Mouse (Mus musculus): ENCODE results near the gene Wfdc9. TPM values are rescaled to one million over a fixed set of nuclear protein-coding genes. Genes with fewer than 3 reads are reported as not detected.

Gene Wfdc9
- not detected in 2 replicates for polyA plus RNA-seq (2012; rRNA removed)

DNA sequence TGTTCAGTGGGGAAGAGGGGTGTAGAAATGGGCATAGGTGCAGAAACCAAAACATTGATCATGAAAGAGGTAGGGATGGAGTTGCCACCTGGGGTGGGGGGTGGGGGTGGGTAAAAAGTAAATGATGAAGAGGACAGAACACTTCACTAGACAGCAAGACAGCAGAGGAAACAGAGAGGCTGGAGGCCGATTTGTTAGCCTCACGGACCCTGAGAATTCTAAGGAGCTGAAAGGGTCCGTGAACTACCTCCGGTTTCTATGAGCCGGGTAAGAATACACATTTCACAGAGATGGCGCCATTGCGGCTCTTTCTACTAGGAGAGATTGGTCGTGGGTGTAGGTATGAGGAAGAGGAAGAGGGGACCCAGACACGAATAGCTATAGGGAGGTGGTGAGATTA lies at the start of gene Wfdc9:
Gene Wfdc9, minus strand, starts transcription at position 101 of the 400 bp plus-strand sequence.
- Histone ChIP-seq H3K27me3 (ENCODE audit: control insufficient read depth, insufficient read depth, low read length) (no peaks in the 10 kb centered on the region), H3K36me3 (ENCODE audit: control insufficient read depth, insufficient read depth, low read length) (no peaks in the 10 kb centered on the region), H3K27ac (ENCODE audit: insufficient read depth, low read depth, low read length) (no peak within 1 kb of the TSS), H3K4me1 (ENCODE audit: control insufficient read depth, insufficient read depth, insufficient read length, low read length) (no peaks in the 10 kb centered on the region), H3K4me3 (ENCODE audit: low read depth, low read length) (no peak within 1 kb of the TSS)
- 66% methylated on average over 9 of the region's 9 CpGs for WGBS
- TF ChIP-seq POLR2A (IDR thresholded peaks at IDR 0.05; ENCODE audit: low read depth, low read length), result no peak
- no peak for TF ChIP-seq CTCF (IDR thresholded peaks at IDR 0.05; ENCODE audit: extremely low read depth, insufficient read length, insufficient replicate concordance, low read depth, low read length)

DNA sequence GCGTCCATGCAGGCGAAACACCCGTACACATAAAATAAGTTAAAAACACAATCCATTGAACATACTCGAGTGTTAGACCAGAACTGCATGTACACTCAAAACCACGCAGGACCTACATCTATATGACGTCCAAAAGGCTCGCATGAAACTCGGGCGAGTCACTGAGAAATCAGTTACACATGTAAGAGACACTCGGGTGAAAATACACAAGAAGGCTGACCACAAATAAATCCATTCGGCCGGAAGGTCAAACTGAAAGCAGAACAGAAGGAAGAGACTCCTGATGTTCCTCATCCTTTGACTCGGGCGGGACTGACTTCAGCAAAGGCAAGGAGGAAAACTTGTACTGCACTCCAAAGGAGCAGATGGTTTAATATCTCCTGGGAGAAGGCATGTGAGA lies 49.6 kb upstream of the Wfdc9 start:
- Histone ChIP-seq H3K4me1 (ENCODE audit: control insufficient read depth, insufficient read depth, insufficient read length, low read length) (peaks cover 8% of the 10 kb centered on the region), H3K27ac (ENCODE audit: insufficient read depth, low read depth, low read length) (peak overlapping the region; percentile 41; the same call in 1 of the 2 replicates), H3K4me3 (ENCODE audit: low read depth, low read length) (no peak overlapping the region), H3K36me3 (ENCODE audit: control insufficient read depth, insufficient read depth, low read length) (no peaks in the 10 kb centered on the region), H3K27me3 (ENCODE audit: control insufficient read depth, insufficient read depth, low read length) (no peaks in the 10 kb centered on the region)
- TF ChIP-seq CTCF (IDR thresholded peaks at IDR 0.05; ENCODE audit: extremely low read depth, insufficient read length, insufficient replicate concordance, low read depth, low read length) (no peak), POLR2A (IDR thresholded peaks at IDR 0.05; ENCODE audit: low read depth, low read length) (no peak)
- WGBS, result 72% methylated on average over 14 of the region's 14 CpGs

DNA sequence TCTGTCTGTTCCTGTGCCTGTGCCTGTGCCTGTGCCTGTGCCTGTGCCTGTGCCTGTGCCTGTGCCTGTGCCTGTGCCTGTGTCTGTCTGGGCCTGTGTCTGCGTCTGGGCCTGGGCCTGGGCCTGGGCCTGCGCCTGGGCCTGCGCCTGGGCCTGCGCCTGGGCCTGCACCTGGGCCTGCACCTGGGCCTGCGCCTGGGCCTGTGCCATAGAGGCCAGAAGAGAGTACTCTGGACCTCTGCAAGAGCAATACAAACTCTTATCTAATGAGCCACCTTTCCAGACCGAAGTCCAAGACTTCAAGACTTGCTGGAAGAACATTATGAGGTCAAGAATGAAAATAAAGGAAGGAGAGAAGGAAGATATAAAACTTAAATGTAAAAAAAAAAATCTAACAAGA lies 48.9 kb upstream of the Wfdc9 start:
- 42% methylated on average over 6 of the region's 6 CpGs for WGBS
- Histone ChIP-seq H3K4me1 (ENCODE audit: control insufficient read depth, insufficient read depth, insufficient read length, low read length) (peaks cover 10% of the 10 kb centered on the region), H3K36me3 (ENCODE audit: control insufficient read depth, insufficient read depth, low read length) (no peaks in the 10 kb centered on the region), H3K27me3 (ENCODE audit: control insufficient read depth, insufficient read depth, low read length) (no peaks in the 10 kb centered on the region), H3K4me3 (ENCODE audit: low read depth, low read length) (no peak overlapping the region), H3K27ac (ENCODE audit: insufficient read depth, low read depth, low read length) (peak overlapping the region; percentile 98)
- no peak for TF ChIP-seq CTCF (IDR thresholded peaks at IDR 0.05; ENCODE audit: extremely low read depth, insufficient read length, insufficient replicate concordance, low read depth, low read length)
- no peak for TF ChIP-seq POLR2A (IDR thresholded peaks at IDR 0.05; ENCODE audit: low read depth, low read length)

DNA sequence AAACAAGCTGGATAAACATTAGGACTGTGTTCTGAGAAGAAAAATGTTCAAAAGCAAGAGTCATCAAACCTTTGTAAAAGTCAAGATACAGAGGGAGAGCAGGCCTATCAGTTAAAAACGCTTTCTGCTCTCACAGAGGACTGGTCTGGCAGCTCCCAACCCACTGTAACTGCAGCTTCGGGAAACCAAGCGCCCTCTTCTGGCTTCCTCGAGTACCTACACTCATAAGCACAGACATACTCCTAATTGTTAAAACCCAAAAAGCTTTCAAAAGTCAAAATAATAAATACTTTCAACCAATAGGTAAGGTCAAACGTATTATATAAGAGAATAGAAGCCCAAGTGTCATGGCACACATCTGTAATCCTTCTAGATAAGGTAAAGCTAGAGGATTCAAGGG lies 47.9 kb upstream of the Wfdc9 start:
- Histone ChIP-seq H3K4me1 (ENCODE audit: control insufficient read depth, insufficient read depth, insufficient read length, low read length) (peaks cover 10% of the 10 kb centered on the region), H3K36me3 (ENCODE audit: control insufficient read depth, insufficient read depth, low read length) (no peaks in the 10 kb centered on the region), H3K27ac (ENCODE audit: insufficient read depth, low read depth, low read length) (no peak overlapping the region), H3K4me3 (ENCODE audit: low read depth, low read length) (no peak overlapping the region), H3K27me3 (ENCODE audit: control insufficient read depth, insufficient read depth, low read length) (no peaks in the 10 kb centered on the region)
- TF ChIP-seq POLR2A (IDR thresholded peaks at IDR 0.05; ENCODE audit: low read depth, low read length) (no peak), CTCF (IDR thresholded peaks at IDR 0.05; ENCODE audit: extremely low read depth, insufficient read length, insufficient replicate concordance, low read depth, low read length) (peak; percentile 25; the same call in 1 of the 2 replicates)
- WGBS, result 88% methylated on average over 5 of the region's 5 CpGs

DNA sequence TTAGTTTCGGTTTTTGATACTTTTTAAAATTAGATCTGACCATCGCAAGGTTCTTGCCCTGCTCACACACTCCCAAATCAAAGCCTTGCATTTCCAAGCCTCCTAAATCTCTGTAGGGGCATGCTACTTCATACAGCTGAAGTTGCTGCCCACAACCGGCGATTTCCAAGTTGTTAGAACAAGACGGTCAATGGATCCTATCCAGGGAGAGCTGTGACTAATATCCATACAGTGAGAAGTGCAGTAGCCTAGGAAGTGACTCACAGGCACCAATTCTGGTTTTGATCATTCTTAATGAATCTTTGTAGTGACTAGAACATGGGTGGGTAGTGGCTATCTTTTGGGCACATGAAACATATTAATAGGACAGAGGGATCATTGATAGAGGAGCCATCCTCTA lies 45.4 kb upstream of the Wfdc9 start:
- Histone ChIP-seq H3K27ac (ENCODE audit: insufficient read depth, low read depth, low read length) (no peak overlapping the region), H3K4me3 (ENCODE audit: low read depth, low read length) (no peak overlapping the region), H3K27me3 (ENCODE audit: control insufficient read depth, insufficient read depth, low read length) (no peaks in the 10 kb centered on the region), H3K4me1 (ENCODE audit: control insufficient read depth, insufficient read depth, insufficient read length, low read length) (peaks cover 10% of the 10 kb centered on the region), H3K36me3 (ENCODE audit: control insufficient read depth, insufficient read depth, low read length) (no peaks in the 10 kb centered on the region)
- WGBS, result 85% methylated on average over 5 of the region's 5 CpGs
- TF ChIP-seq CTCF (IDR thresholded peaks at IDR 0.05; ENCODE audit: extremely low read depth, insufficient read length, insufficient replicate concordance, low read depth, low read length), result no peak
- TF ChIP-seq POLR2A (IDR thresholded peaks at IDR 0.05; ENCODE audit: low read depth, low read length), result no peak

DNA sequence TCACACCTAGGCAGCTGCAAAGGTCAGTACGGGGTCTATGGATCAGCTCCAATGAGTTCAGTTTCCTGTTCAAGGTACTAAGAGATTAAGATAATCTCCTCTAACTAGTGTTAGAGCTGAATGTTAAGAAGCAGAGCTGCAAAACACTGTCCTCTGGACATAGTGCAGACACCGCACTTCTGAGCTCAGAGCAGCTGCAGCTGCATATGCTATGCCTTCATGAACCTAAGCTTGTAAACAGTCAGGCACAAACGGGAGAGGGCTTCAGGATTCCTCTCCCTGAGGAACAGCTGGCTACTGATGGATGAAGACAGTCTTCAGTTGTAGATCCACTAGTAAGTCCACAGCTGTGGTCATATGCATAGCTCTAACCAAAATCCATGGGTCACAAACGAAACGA lies 44.6 kb upstream of the Wfdc9 start:
- Histone ChIP-seq H3K27ac (ENCODE audit: insufficient read depth, low read depth, low read length) (no peak overlapping the region), H3K4me1 (ENCODE audit: control insufficient read depth, insufficient read depth, insufficient read length, low read length) (peaks cover 8% of the 10 kb centered on the region), H3K4me3 (ENCODE audit: low read depth, low read length) (no peak overlapping the region), H3K27me3 (ENCODE audit: control insufficient read depth, insufficient read depth, low read length) (no peaks in the 10 kb centered on the region), H3K36me3 (ENCODE audit: control insufficient read depth, insufficient read depth, low read length) (no peaks in the 10 kb centered on the region)
- TF ChIP-seq POLR2A (IDR thresholded peaks at IDR 0.05; ENCODE audit: low read depth, low read length) (no peak), CTCF (IDR thresholded peaks at IDR 0.05; ENCODE audit: extremely low read depth, insufficient read length, insufficient replicate concordance, low read depth, low read length) (no peak)
- WGBS, result 34% methylated on average over 5 of the region's 5 CpGs

DNA sequence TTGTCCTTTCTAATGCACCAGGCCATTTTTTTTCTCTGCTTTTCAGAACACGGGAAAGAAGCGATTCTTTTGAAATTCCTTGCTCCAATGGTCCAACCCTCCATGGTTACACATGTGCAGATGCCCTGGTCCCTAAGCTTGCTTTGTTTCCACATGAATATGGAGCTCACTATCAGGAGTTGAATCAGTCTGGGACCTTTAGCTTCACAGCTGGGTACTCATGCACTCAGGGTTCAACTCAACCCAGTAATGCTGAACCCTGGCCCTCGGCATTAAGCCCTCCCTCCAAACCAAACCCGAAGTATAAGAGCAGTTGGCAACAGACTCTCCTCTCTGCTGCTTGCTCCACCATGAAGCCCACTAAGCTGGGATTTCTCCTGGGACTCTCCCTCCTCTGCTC lies 41.8 kb upstream of the Wfdc9 start, which contains the start of gene Spint4:
Gene Spint4, plus strand, starts transcription at position 301 of the 400 bp plus-strand sequence.
- Histone ChIP-seq H3K4me1 (ENCODE audit: control insufficient read depth, insufficient read depth, insufficient read length, low read length) (peaks cover 2% of the 10 kb centered on the region; the same call in 1 of the 2 replicates), H3K27me3 (ENCODE audit: control insufficient read depth, insufficient read depth, low read length) (no peaks in the 10 kb centered on the region), H3K4me3 (ENCODE audit: low read depth, low read length) (no peak within 1 kb of the TSS), H3K27ac (ENCODE audit: insufficient read depth, low read depth, low read length) (no peak within 1 kb of the TSS), H3K36me3 (ENCODE audit: control insufficient read depth, insufficient read depth, low read length) (no peaks in the 10 kb centered on the region)
- TF ChIP-seq POLR2A (IDR thresholded peaks at IDR 0.05; ENCODE audit: low read depth, low read length) (no peak), CTCF (IDR thresholded peaks at IDR 0.05; ENCODE audit: extremely low read depth, insufficient read length, insufficient replicate concordance, low read depth, low read length) (no peak)
- 77% methylated on average over 4 of the region's 4 CpGs for WGBS
